Mouse (Mus musculus) gastrocnemius, adult 2 months (tissue): ENCODE data around the gene Vmo1. TPM values are rescaled to one million over a fixed set of nuclear protein-coding genes. Genes with fewer than 3 reads are reported as not detected.

Source experiments
- DNase-seq: peaks from one replicate; pipeline ENCODE4 v3.0.0; 2022
- H3K27ac ChIP-seq: fragments of 200-600 bp; 2 replicates; pipeline ENCODE4 v1.8.1; 2022; ENCODE audit warnings: mild to moderate bottlenecking
- H3K4me3 ChIP-seq: fragments of 200-600 bp; 2 replicates; pipeline ENCODE4 v1.8.1; 2022; ENCODE audit warnings: mild to moderate bottlenecking, moderate library complexity
- CTCF ChIP-seq: fragments of 200-600 bp; IDR thresholded peaks from 2 replicates; pipeline ENCODE4 v1.8.1; 2022; ENCODE audit warnings: antibody characterized with exemption, mild to moderate bottlenecking, moderate library complexity
- intact Hi-C: fragments of 180-260 bp; cut with DNase I; formaldehyde crosslinking; loops from one replicate; pipeline ENCODE4 v1.15.1; 2025
- long read RNA-seq, 2 experiments: library from polyadenylated mRNA; stranded (forward); transcript quantifications; one replicate each; pipeline ENCODE4 v2.0.0; 2021
- total RNA-seq, 2 experiments: library from RNA; stranded (reverse); gene quantifications; 2 replicates each; pipeline ENCODE4 v1.2.3; 2021

Vmo1 gene
- not detected for total RNA-seq
- long read RNA-seq, experiment 1 = 0 reads
- long read RNA-seq, experiment 2 = 0 reads

DNA sequence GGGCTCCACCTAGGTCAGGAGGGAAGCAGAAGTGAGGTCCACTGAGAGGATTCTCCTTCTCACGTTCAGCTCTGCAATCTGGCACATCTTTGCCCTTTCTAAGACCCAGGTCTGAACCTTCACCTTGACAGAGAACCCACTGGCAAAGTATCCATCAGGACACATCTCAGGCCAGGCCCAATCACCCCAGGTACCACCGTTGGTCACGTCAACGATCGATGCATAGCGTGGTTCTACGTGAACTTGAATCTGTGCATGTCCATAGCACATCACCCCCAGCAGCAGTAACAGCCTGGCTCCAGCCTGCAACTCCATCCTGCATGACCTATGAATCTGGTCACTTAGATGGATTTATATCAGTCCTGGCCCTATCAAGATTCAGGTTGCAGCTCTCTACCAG is at the start of gene Vmo1:
Gene Vmo1 (minus strand): TSS at position 329 of the 400 bp plus-strand sequence.
- no peak for TF ChIP-seq CTCF
- H3K27ac ChIP-seq = peak within 1 kb of the TSS; percentile 31
- no peak within 1 kb of the TSS for H3K4me3 ChIP-seq
- intact Hi-C loops = no loop called here
- DNase-seq = no peak

GRCm38 (mm10) chr11:70563470-70564275 is 49.3 kb upstream of the Vmo1 start:
- DNase-seq = peak; percentile 38
- peak overlapping the region; percentile 97 for H3K27ac ChIP-seq
- no peak for TF ChIP-seq CTCF
- intact Hi-C loops = loop anchor here (2.0 kb wide), 1 partner anchor 19 kb away; no protein-coding TSS in a partner anchor
- peak overlapping the region; percentile 98 for H3K4me3 ChIP-seq

GRCm38 (mm10) chr11:70562995-70563469 is 48.6 kb upstream of the Vmo1 start:
- intact Hi-C loops = loop anchor here (2.0 kb wide), 1 partner anchor 18 kb away; no protein-coding TSS in a partner anchor
- TF ChIP-seq CTCF = no peak
- DNase-seq = no peak
- Histone ChIP-seq H3K4me3 (peak overlapping the region; percentile 98), H3K27ac (peak overlapping the region; percentile 97)

DNA sequence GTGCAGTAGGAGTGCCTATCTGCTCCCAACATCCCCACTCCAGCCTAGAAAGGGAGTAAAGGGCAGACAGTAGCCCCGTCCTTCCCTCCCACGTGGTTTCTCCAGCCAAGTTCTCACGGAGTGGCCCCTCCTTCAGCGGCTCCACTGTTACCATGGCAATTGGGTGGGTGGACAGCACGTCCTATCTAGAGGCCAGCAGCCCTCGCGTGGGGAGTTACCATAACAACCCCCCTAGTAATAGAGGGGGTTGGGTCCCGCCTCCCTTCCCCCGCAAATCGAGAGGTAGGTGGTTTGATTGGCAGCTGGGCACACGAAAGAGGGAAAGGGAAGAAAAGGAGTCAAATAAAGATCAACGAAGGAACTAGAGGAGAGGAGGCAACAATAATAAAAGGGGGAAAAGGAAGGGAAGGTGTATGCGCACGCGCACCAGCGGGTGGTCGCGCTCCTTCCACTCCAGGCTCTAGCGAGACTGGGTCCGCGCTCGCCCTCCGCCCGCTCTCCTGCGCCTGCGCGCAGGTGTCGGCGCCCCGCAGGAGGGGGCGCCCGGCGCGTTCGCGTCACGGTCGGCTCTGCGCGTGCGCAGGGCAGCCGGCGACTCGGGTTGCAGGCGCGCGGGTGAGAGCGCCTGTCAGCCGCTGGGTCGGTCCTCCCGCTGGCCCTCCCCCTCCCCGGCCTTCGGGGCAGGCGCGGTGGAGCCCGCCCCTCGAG is 48.0 kb upstream of the Vmo1 start, which contains the start of gene Mink1:
Gene Mink1 (plus strand): TSS at position 595 of the 708 bp plus-strand sequence.
- intact Hi-C loops = loop anchor here (2.0 kb wide), 1 partner anchor 18 kb away; no protein-coding TSS in a partner anchor
- DNase-seq = peak; percentile 96
- peak within 1 kb of the TSS; percentile 97 for H3K27ac ChIP-seq
- TF ChIP-seq CTCF = peak; percentile 21; the same call in 1 of the 2 replicates
- peak within 1 kb of the TSS; percentile 98 for H3K4me3 ChIP-seq

- no peak for DNase-seq
- intact Hi-C loops = loop anchor here (2.0 kb wide), 1 partner anchor 17 kb away; no protein-coding TSS in a partner anchor
- Histone ChIP-seq H3K27ac (peak overlapping the region; percentile 97), H3K4me3 (peak overlapping the region; percentile 98)
- no peak for TF ChIP-seq CTCF
Observed at GRCm38 (mm10) chr11:70561937-70562286, 47.5 kb upstream of the Vmo1 start.

- no peak for TF ChIP-seq CTCF
- no peak for DNase-seq
- Histone ChIP-seq H3K27ac (no peak overlapping the region), H3K4me3 (no peak overlapping the region)
- intact Hi-C loops = no loop called here
Observed at GRCm38 (mm10) chr11:70557545-70557944, 43.1 kb upstream of the Vmo1 start.

- Histone ChIP-seq H3K27ac (no peak overlapping the region), H3K4me3 (no peak overlapping the region)
- intact Hi-C loops = no loop called here
- DNase-seq = no peak
- TF ChIP-seq CTCF = no peak
Observed at GRCm38 (mm10) chr11:70553940-70554339, 39.5 kb upstream of the Vmo1 start.

DNA sequence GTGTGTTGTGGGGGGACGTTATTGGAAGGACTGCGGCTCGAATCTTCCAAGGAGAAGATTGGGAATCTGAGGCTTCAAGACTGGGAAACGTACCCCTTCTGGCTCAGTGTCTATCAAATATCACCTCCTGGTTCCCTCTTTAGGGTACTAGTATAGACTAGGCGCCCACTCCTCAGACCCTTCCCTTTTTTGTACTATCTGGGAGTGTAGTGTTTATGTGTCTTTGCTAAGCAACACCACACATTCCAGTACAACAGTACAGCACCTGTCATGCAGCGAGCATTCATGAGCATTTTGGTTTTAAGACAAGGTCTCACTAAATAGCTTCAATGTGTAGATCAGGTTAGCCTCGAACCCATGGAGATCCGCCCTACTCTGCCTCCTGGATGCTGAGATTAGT is 37.1 kb upstream of the Vmo1 start:
- intact Hi-C loops = no loop called here
- H3K27ac ChIP-seq = no peak overlapping the region
- no peak overlapping the region for H3K4me3 ChIP-seq
- no peak for TF ChIP-seq CTCF
- no peak for DNase-seq

DNA sequence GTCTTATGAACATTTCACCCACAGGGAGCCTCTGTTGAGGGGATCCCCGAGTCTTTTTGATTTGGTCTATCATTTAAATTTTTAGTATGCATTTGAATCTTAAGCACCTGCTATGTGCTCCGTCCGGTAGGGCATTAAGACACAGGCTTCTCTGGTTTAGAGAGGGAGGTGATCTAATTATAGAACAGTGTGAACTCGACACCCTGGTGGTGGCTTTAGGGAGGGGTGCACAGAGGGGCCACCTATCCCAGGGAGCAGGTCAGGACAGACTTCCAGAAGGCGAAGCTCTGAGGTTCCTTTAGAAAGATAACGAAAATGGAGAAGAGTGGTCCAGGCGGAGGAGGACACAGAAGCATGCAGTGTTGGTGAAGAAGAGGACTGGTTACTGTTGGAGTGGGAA is 30.1 kb upstream of the Vmo1 start:
- peak overlapping the region; percentile 60 for H3K4me3 ChIP-seq
- intact Hi-C loops = loop anchor here (2.0 kb wide), 1 partner anchor 18 kb away; the partner anchor contains the start of gene Mink1
- H3K27ac ChIP-seq = peak overlapping the region; percentile 87
- DNase-seq = peak; percentile 67
- TF ChIP-seq CTCF = peak; percentile 36

- no peak for DNase-seq
- Histone ChIP-seq H3K4me3 (peak overlapping the region; percentile 86), H3K27ac (no peak overlapping the region; the same call in 1 of the 2 replicates)
- no peak for TF ChIP-seq CTCF
- intact Hi-C loops = no loop called here
Observed at GRCm38 (mm10) chr11:70541415-70541814, 27.0 kb upstream of the Vmo1 start.

DNA sequence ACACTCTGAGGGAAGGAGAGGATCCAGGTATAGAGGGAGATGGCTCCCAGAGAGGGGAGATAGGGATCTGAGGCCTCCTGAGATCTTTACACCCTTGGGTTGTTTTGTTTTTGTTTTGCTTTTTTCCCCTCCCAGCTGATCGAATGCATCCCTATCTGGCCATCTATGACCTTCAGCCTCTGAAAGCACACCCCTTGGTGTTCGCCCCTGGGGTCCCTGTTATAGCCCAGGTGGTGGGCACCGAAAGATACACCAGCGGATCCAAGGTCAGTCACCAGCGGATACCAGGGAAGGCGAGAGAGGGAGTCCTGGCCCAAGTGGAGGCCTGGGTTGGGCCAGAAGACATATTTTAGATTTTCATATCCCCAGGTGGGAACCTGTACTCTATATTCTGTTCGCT is 26.5 kb upstream of the Vmo1 start:
- intact Hi-C loops = no loop called here
- H3K4me3 ChIP-seq = peak overlapping the region; percentile 86
- TF ChIP-seq CTCF = no peak
- H3K27ac ChIP-seq = peak overlapping the region; percentile 90
- no peak for DNase-seq

- Histone ChIP-seq H3K27ac (peak within 1 kb of the TSS; percentile 90), H3K4me3 (peak within 1 kb of the TSS; percentile 86)
- intact Hi-C loops = loop anchor here (5.0 kb wide), 1 partner anchor 67 kb away; no protein-coding TSS in a partner anchor
- peak; percentile 70 for TF ChIP-seq CTCF
- DNase-seq = peak; percentile 92
Observed at GRCm38 (mm10) chr11:70539877-70540587, 25.6 kb upstream of the Vmo1 start, which contains the start of gene Pld2. Pld2 (plus strand) TSS chr11:70540064.
